Mouse (Mus musculus) liver, embryonic 16.5 days (tissue): ENCODE data around the gene Rere. TPM values are rescaled to one million over a fixed set of nuclear protein-coding genes. Genes with fewer than 3 reads are reported as not detected.

Source experiments
- ATAC-seq: fragments of 200-750 bp; cut with Nextera tagmentation; 2 replicates; pipeline ENCODE4 v1.8.0; 2017; ENCODE audit warnings: low read depth, mild to moderate bottlenecking, moderate number of reproducible peaks, moderate library complexity
- H3K27ac ChIP-seq: fragments of 300-500 bp; sonication (generic); 2 replicates; pipeline ENCODE4 v1.5.1; 2014; ENCODE audit warnings: mild to moderate bottlenecking, low read length
- H3K27me3 ChIP-seq: fragments of 300-500 bp; sonication (generic); 2 replicates; pipeline ENCODE4 v1.6.1; 2014; ENCODE audit warnings: low read depth, low read length, mixed read lengths; ENCODE audit not compliant: control insufficient read depth, insufficient read depth
- H3K36me3 ChIP-seq: fragments of 300-500 bp; sonication (generic); 2 replicates; pipeline ENCODE4 v1.6.1; 2014; ENCODE audit warnings: mild to moderate bottlenecking; ENCODE audit not compliant: control insufficient read depth, insufficient read depth
- H3K4me1 ChIP-seq: fragments of 300-500 bp; sonication (generic); 2 replicates; pipeline ENCODE4 v1.6.1; 2014; ENCODE audit warnings: low read depth, low read length, mixed read lengths; ENCODE audit not compliant: control insufficient read depth
- H3K4me2 ChIP-seq: fragments of 300-500 bp; sonication (generic); 2 replicates; pipeline ENCODE4 v1.6.1; 2014; ENCODE audit warnings: low read depth, low read length, mixed read lengths
- H3K4me3 ChIP-seq: fragments of 300-500 bp; sonication (generic); 2 replicates; pipeline ENCODE4 v1.5.1; 2014; ENCODE audit warnings: low read depth, mild to moderate bottlenecking, low read length
- H3K9ac ChIP-seq: fragments of 300-500 bp; sonication (generic); 2 replicates; pipeline ENCODE4 v1.6.1; 2014; ENCODE audit warnings: low read depth, low read length
- H3K9me3 ChIP-seq: fragments of 300-500 bp; sonication (generic); replicated peaks from 2 replicates; pipeline ENCODE4 v1.6.1; 2016; ENCODE audit warnings: low read length; ENCODE audit not compliant: control insufficient read depth
- WGBS: fragments of 180-500 bp; shearing (Covaris S2); extraction: QIAGEN DNeasy Blood & Tissue Kit; methylation state at CpG from one replicate; pipeline ENCODE4 v1.1.7; 2014; ENCODE audit not compliant: insufficient replicate concordance; 5-methylcytosine and 5-hydroxymethylcytosine counted together
- polyA plus RNA-seq: library from polyadenylated mRNA; unstranded; fragments of >200 nt; fragmentation: Nextera tagmentation; extraction: Ambion mirVana; gene quantifications from 2 replicates; pipeline ENCODE4 v1.2.1, GENCODE M21; 2015

Rere gene
- polyA plus RNA-seq, 1 experiment from 2014 or later, result 6.8 TPM

- H3K9ac ChIP-seq, result no peak overlapping the region
- H3K4me1 ChIP-seq, result no peaks in the 10 kb centered on the region; the same call in 1 of the 2 replicates
- H3K4me2 ChIP-seq, result no peak overlapping the region
- no peak overlapping the region for H3K4me3 ChIP-seq
- ATAC-seq, result 0 out of 2 replicates have a peak, but pooled peaks have one; percentile 30
- no peaks in the 10 kb centered on the region for H3K9me3 ChIP-seq
- peaks cover 3% of the 10 kb centered on the region; the same call in 1 of the 2 replicates for H3K36me3 ChIP-seq
- no peaks in the 10 kb centered on the region for H3K27me3 ChIP-seq
- WGBS, result 34% methylated on average over 6 of the region's 6 CpGs
- no peak overlapping the region for H3K27ac ChIP-seq
Measured at GRCm38 (mm10) chr4:150625951-150626732, 344.7 kb downstream of the Rere start.

DNA sequence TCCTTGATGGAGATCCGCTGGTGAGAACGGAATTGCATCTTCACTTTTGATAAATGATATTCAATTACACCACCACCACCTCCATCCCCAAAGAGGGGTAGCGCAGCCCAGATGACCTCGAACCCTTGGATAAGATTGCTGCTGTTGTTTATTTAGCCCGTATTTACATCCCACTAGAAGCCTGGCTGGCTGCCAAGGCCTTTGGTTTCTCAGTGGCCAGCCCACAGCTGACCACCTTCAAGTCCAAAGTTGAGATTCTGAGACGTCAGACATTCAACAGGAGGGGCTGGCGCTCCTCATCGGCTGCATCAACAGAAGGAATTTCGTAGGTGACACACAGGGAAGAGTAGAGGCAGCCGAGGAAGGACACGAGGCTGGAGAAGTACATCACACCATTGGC, 347.8 kb downstream of the Rere start:
- Histone ChIP-seq H3K4me1 (no peaks in the 10 kb centered on the region; the same call in 1 of the 2 replicates), H3K27me3 (no peaks in the 10 kb centered on the region), H3K27ac (no peak overlapping the region), H3K4me2 (no peak overlapping the region), H3K4me3 (no peak overlapping the region), H3K36me3 (no peaks in the 10 kb centered on the region), H3K9ac (no peak overlapping the region), H3K9me3 (no peaks in the 10 kb centered on the region)
- 62% methylated on average over 11 of the region's 11 CpGs for WGBS
- ATAC-seq, result no peak

GRCm38 (mm10) chr4:150635568-150635967, 354.1 kb downstream of the Rere start:
- no peak overlapping the region for H3K4me3 ChIP-seq
- no peaks in the 10 kb centered on the region for H3K36me3 ChIP-seq
- H3K4me2 ChIP-seq, result no peak overlapping the region
- H3K27me3 ChIP-seq, result no peaks in the 10 kb centered on the region
- H3K4me1 ChIP-seq, result no peaks in the 10 kb centered on the region
- ATAC-seq, result no peak
- 70% methylated on average over 10 of the region's 10 CpGs for WGBS
- no peak overlapping the region for H3K27ac ChIP-seq
- no peaks in the 10 kb centered on the region for H3K9me3 ChIP-seq
- no peak overlapping the region for H3K9ac ChIP-seq

GRCm38 (mm10) chr4:150636635-150637034, 355.2 kb downstream of the Rere start:
- Histone ChIP-seq H3K9ac (no peak overlapping the region), H3K4me1 (no peaks in the 10 kb centered on the region), H3K9me3 (no peaks in the 10 kb centered on the region), H3K27me3 (no peaks in the 10 kb centered on the region), H3K4me3 (no peak overlapping the region), H3K36me3 (no peaks in the 10 kb centered on the region), H3K27ac (no peak overlapping the region), H3K4me2 (no peak overlapping the region)
- no peak for ATAC-seq
- WGBS, result 69% methylated on average over 6 of the region's 6 CpGs

GRCm38 (mm10) chr4:150644299-150644698, 362.9 kb downstream of the Rere start:
- no peaks in the 10 kb centered on the region for H3K9me3 ChIP-seq
- 77% methylated on average over 9 of the region's 9 CpGs for WGBS
- no peak overlapping the region for H3K4me3 ChIP-seq
- H3K4me2 ChIP-seq, result no peak overlapping the region
- no peaks in the 10 kb centered on the region; the same call in 1 of the 2 replicates for H3K4me1 ChIP-seq
- H3K36me3 ChIP-seq, result no peaks in the 10 kb centered on the region
- no peak for ATAC-seq
- no peak overlapping the region for H3K9ac ChIP-seq
- no peaks in the 10 kb centered on the region for H3K27me3 ChIP-seq
- no peak overlapping the region for H3K27ac ChIP-seq

DNA sequence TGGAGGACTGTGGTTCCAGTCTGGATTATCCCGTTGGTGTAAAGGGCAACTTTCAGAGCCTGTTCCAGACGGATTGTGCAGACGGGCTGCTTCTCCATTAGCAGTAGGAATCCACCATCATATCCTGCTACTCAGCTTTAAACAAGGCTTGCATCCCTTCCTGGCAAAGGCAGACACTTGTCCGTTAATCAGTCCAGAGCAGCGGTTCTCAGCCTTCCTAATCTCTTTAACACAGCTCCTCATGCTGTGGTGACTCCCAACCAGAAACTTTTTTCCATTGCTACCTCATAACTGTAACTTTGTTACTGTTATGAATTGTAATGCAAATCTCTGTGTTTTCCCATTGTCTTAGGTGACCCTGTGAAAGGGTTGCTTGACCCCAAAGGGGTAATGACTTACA, 367.9 kb downstream of the Rere start:
- 23% methylated on average over 5 of the region's 5 CpGs for WGBS

GRCm38 (mm10) chr4:150651390-150652277, 370.2 kb downstream of the Rere start, which contains the start of gene Slc45a1:
TSS of gene Slc45a1 (minus strand) at chr4:150652174.
- no peaks in the 10 kb centered on the region for H3K9me3 ChIP-seq
- no peak within 1 kb of the TSS for H3K4me3 ChIP-seq
- H3K27me3 ChIP-seq, result peaks cover 12% of the 10 kb centered on the region
- 10% methylated on average over 41 of the region's 41 CpGs for WGBS
- no peak within 1 kb of the TSS for H3K9ac ChIP-seq
- no peak within 1 kb of the TSS for H3K27ac ChIP-seq
- peaks cover 4% of the 10 kb centered on the region; the same call in 1 of the 2 replicates for H3K4me1 ChIP-seq
- ATAC-seq, result no peak
- no peak within 1 kb of the TSS for H3K4me2 ChIP-seq
- no peaks in the 10 kb centered on the region for H3K36me3 ChIP-seq

More for the DNA sequence above, 367.9 kb downstream of the Rere start:
- H3K4me2 ChIP-seq, result peak overlapping the region; percentile 10
- H3K9ac ChIP-seq, result no peak overlapping the region
- no peak overlapping the region for H3K27ac ChIP-seq
- peak; percentile 83 for ATAC-seq
- H3K36me3 ChIP-seq, result no peaks in the 10 kb centered on the region
- peaks cover 12% of the 10 kb centered on the region for H3K27me3 ChIP-seq
- H3K4me3 ChIP-seq, result no peak overlapping the region
- H3K4me1 ChIP-seq, result peaks cover 4% of the 10 kb centered on the region; the same call in 1 of the 2 replicates
- H3K9me3 ChIP-seq, result no peaks in the 10 kb centered on the region

GRCm38 (mm10) chr4:150653072-150653599, 371.7 kb downstream of the Rere start:
- Histone ChIP-seq H3K9me3 (no peaks in the 10 kb centered on the region), H3K36me3 (no peaks in the 10 kb centered on the region), H3K4me2 (no peak overlapping the region), H3K9ac (no peak overlapping the region), H3K27ac (no peak overlapping the region), H3K4me3 (no peak overlapping the region), H3K27me3 (peaks cover 12% of the 10 kb centered on the region), H3K4me1 (peaks cover 4% of the 10 kb centered on the region; the same call in 1 of the 2 replicates)
- ATAC-seq, result no peak
- WGBS, result 23% methylated on average over 9 of the region's 11 CpGs
